Mouse (Mus musculus): ENCODE data around the gene Prrt4. TPM values are rescaled to one million over a fixed set of nuclear protein-coding genes. Genes with fewer than 3 reads are reported as not detected.

Prrt4 gene
- polyA plus RNA-seq, 1 experiment from 2014 or later, result 0.53 TPM

Small RNA genes lying within 50 kb of the gene (microRNA-seq; reads per million reads assigned to microRNA genes)
- gene Gm24303, result not detected

Other genes starting within 250 kb of the Prrt4 start
- gene Lep, start 119.4 kb downstream of the Prrt4 start, polyA plus RNA-seq (2014; fragmentation: Nextera tagmentation; extraction: Ambion mirVana), result not detected in 2 replicates
- 60.5 and 64.4 TPM in 2 replicates for gene Rbm28, start 14.6 kb downstream of the Prrt4 start, polyA plus RNA-seq (2014; fragmentation: Nextera tagmentation; extraction: Ambion mirVana)
- 36.9 and 42.0 TPM in 2 replicates for gene Impdh1, start 36.8 kb upstream of the Prrt4 start, polyA plus RNA-seq (2014; fragmentation: Nextera tagmentation; extraction: Ambion mirVana)
- 30.1 and 30.5 TPM in 2 replicates for gene Hilpda, start 92.9 kb upstream of the Prrt4 start, polyA plus RNA-seq (2014; fragmentation: Nextera tagmentation; extraction: Ambion mirVana)
- 0.41 and 0.79 TPM in 2 replicates for gene Fam71f2, start 100.0 kb upstream of the Prrt4 start, polyA plus RNA-seq (2014; fragmentation: Nextera tagmentation; extraction: Ambion mirVana)
- gene Fam71f1, start 139.6 kb upstream of the Prrt4 start, polyA plus RNA-seq (2014; fragmentation: Nextera tagmentation; extraction: Ambion mirVana), result not detected in 2 replicates
- 265 and 278 TPM in 2 replicates for gene Calu, start 168.5 kb upstream of the Prrt4 start, polyA plus RNA-seq (2014; fragmentation: Nextera tagmentation; extraction: Ambion mirVana)
- 0.19 and 0.25 TPM in 2 replicates for gene Opn1sw, start 208.9 kb upstream of the Prrt4 start, polyA plus RNA-seq (2014; fragmentation: Nextera tagmentation; extraction: Ambion mirVana)
- 20.5 and 22.4 TPM in 2 replicates for gene Ccdc136, start 216.7 kb upstream of the Prrt4 start, polyA plus RNA-seq (2014; fragmentation: Nextera tagmentation; extraction: Ambion mirVana)